Mouse (Mus musculus) thymus, postnatal 14 days (tissue): ENCODE measurements around the gene Kdf1.
"Not testable (repeated sequence)": the region's sequence is repeated elsewhere in the genome, so short reads cannot be mapped to it uniquely, and the experiment has no call there.

Experiments used
- DNase-seq: peaks from one replicate; pipeline ENCODE4 v3.0.0; 2021

The Kdf1 gene

DNA sequence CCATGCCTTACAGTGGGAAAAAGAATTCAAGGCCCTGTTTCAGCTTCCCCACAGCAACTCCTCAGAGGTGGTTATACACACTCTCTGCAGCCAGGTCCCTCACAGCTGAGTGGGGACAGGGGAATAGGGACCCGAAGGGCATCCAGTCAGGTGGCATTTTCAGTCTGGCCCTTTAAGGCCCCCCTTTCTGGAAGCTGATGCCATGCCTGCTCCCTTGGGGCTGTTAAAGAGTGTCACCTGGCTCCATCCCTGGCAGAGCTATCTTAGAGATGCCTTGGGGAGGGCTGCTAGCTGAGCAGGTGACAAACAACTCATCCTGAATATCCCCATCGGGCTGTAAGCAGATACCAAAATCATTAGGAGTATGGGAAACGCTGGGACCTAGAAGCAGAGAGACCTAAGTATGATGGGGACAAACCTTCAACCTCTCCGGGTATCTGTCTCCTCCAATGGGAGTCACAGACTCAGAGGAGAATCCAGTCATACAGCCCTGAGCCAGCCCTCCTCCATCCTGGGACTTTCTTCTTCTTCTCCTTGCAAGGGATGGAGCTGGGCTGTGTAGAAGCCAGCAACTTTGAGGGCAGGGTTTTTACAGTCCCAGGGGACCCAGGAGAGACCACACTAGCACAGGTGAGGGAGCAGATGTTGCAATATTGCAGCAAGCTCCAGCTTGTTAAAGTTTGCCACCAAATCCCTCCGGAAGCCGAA, 21.9 kb upstream of the Kdf1 start:
- no peak for DNase-seq

DNA sequence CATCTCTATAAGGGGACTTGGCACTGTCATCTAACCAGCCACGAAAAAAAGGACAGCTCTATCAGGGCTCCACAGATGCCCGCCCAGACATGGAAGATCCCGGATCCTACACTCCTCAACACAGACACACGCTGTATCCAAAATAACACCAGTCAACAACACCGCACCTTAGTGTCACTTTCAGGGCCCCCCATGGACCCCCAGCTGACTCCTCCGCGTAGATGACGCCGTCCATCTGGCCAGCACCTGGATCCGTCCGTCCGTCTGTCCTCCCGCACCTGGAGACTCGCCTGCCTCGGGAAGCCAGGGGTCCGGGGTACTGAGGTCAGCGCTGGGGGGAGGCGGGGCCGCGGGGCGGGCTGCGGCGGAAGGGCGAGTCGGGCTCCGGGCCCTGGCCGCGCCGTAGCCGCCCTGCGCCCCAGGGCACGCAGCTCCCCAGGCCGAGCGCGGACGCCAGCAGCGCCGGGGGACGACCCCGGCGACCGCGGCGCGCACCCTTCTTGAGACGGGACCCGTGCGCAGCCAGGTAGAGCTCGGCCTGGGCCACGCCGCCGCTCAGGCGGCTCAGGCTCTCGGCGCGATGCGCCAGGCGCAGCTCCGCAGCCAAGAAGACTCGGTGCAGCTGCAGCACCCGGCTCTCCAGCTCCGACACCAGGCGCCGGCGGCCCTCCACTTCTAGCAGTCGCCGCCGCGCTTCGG, 21.2 kb upstream of the Kdf1 start:
- DNase-seq, result peak; percentile 46

DNA sequence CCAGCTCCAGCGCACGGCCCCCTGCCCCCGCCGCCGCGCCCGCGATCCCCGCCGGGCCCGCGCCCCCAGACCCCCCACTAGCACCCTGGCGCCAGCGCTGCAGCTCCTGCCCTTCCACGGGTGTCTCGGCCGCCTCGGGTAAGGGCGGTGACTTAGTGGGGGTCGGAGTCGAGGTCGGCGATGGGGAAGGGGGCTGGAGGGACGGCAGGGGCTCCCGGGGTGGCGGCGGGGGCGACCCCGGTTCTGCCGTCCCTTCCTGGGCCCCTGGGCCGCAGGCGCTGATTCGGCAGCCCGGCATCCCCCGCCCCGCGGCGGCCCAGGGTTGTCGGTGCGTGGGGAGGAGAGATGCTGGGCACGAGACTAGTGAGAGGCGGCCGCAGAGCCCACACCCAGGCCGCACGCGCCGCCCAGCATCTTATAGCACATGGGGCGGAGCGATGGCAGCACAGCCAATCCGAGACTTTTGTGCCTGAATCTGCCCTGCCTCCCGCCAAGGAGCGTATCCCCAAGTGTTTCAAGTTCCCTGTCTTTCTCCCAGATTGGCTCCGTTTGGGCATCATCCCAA, 20.5 kb upstream of the Kdf1 start, which contains the start of gene Trnp1:
Gene Trnp1 (minus strand): TSS at position 391 of the 565 bp plus-strand sequence.
- peak; percentile 59 for DNase-seq

DNA sequence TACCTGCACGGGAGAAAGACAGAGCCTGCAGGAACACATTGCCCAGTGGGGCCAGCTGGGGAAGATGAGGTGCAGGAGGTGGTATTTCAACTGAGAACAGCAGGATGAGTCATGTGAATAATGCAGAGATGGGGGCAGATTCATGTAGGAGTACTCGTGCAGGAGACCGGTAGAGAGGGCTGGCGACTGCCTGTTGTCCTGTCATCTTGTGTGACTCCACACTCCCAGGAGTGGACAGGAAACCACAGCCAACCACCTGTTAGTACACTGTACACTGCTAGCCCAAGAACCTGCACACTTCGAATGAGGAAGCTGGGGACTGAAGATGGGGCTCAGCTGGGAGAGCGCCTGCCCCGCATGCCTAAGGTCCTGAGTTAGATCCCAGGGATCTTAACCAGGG, 17.2 kb upstream of the Kdf1 start:
- DNase-seq, result no peak

DNA sequence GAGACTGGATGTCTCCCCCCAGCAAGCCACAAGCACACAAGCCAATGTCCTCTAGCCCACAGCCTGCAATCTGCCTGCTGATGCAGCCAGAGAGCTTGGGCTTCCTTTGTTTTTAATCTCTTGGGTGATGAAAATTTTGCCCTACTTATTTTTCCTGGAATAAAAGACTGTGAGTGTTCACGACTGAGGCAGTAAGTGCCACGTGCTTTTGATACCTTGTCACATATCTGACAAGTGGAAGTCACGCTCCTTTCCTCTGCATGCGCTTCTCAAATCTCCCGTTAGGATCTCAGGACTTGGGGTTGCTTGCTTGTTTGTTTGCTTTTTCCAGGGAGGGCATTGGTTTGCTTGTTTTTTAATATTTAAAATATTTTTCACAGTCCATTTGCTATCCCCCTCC, 14.5 kb upstream of the Kdf1 start:
- DNase-seq, result no peak

DNA sequence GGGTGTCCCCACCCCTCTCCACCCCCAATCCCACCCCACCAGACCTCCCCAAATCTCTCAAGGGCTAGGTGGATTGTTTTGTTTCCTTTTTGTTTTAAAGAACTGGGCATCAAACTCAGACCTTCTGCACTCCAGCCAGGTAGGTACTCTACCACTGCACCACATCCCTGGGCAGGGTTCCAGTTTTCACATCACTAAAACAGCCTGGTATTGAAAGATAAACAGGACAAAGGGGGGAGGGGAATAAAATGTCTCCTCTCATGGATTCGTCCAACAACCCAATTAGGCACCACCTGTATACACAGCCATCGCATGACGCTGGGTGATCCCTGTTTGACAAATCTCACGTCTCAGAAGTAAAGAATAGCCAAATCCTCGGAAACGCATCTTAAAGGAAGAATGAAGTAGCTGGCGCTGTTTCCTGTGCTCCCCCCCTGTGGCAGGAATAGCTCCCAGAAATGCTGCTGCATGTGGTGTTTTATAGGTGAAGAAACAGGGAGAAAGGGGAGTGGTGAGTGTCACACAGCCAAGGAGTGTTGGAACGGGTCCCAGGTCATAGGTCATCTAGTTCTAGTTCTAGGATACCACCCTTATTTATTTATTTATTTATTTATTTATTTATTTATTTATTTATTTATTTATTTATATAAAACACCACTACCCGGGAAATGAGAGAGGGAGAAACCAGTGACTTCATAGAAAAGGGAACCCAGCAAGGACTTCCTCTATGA, 13.8 kb upstream of the Kdf1 start:
- no peak for DNase-seq

DNA sequence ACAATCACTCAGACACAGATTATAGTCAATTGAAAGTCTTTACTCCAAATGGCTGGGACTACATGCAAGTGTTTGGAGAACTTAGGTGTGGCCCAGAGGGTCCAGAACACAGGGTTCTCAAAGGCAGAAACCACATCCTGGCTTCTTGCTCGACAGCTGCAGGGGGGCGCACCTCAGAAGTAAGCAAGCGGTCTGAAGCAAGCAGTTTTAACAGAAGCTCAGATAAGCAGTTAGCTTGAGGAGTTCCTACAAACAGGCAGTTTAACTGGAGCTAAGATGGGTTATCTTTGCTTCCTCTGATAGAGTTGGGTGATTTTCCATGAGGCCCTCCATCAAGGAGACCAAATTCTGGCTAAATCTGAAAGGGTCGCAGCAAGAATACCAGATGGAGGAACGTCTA, 12.2 kb upstream of the Kdf1 start:
- DNase-seq, result peak; percentile 85

DNA sequence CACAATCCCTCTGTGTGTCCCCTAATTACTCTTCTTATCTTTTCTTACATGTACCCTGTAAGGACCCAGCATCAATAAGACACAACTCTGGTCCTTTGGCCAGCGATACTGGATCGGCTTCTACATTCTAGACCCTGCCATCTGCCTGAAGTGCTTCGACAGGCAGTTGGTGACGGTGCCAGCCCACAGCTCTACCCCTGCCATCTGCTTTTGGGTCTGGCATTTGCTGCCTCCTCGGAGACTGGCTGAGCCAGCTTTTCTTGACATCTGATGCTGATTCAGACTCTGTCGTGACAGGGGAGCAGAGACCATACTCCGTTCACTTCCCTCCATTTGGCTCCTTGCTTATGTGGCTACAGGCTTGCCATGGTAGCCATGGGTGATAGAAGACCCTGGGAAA, 9.8 kb upstream of the Kdf1 start:
- DNase-seq, result no peak

DNA sequence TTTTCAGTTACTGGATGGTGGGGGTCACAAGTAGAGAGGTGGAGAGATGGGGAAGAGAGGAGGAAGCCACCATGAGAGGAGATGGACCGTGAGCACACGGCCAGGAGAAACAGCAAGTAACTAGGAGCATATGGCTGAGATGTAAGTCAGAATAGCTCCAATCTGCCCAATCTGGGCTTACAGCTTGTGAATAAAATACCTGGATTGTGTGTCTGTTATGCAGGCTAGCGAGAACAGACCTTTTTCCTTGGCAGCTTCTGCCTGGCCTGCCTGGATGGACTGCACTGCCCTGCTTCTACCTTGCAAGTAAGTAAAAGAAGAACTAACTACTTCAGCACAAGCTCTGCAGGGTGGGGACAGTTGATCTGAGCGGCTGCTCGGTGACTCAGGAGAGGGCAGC, 7.7 kb upstream of the Kdf1 start:
- no peak for DNase-seq

DNA sequence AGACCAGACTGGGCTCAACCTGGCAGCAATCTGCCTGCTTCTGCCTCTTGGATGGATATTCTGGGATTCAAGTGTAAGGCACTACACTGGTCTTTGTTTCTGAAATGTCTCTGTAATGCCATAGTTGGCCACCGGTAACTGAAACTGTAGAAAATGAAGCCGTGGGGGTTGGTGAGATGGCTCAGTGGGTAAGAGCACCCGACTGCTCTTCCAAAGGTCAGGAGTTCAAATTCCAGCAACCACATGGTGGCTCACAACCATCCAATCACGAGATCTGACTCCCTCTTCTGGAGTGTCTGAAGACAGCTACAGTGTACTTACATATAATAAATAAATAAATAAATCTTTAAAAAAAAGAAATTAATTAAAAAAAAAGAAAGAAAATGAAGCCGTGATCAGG, 6.3 kb upstream of the Kdf1 start:
- not testable (repeated sequence) for DNase-seq

DNA sequence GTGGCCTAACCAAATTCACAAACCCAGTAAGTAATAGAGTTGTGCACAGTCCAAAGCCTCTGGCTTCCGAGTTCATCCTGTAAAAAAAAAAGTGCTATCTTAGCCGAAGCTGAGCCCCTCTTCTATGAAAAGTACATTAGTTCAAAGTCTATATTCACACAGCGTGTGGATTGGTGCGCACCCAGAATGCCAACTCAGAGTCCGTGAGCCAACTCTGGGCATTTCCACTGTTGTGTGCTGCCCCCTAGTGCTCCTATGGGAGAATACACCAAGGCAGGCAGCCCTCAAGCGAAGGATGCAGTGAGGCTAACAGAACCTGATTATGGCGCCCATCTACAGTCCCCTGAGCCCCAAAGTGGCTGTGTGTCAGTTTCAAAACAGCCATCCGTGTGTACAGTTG, 5.8 kb upstream of the Kdf1 start:
- peak; percentile 84 for DNase-seq

DNA sequence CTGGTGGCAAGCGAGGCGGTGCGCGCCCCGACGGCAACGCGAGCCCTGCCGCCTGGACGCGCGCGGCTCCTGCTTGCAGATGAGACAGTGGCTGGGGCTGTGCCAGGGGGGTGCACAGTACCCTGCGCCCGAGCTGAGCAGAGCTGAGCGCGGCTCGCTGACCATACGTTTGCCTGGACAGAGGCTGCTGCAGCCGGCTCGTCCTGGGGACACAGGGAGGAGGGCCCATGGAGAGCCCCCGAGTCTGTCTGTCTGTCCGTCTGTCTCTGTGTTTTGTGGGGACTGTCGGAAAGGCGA, 554 bp downstream of the Kdf1 start:
- no peak for DNase-seq

DNA sequence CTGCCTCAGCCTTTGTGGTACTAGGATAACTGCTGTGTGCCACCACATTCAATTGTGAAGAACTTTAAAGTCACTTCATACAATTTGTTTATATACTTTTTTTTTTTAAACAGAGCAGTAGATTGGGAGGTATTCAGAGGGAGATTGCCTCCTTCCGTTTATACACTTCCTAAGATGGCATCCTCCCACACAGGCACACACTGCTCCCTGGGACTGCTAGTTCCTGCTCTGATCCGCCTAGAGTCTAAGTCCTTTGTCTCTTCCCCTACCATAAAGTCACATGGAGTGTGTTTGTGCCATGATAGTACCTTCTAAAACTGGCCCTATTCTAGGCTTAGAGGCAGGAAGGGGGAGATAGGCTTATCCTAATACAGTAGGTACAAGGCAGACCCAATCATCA, 2.7 kb downstream of the Kdf1 start:
- no peak for DNase-seq

DNA sequence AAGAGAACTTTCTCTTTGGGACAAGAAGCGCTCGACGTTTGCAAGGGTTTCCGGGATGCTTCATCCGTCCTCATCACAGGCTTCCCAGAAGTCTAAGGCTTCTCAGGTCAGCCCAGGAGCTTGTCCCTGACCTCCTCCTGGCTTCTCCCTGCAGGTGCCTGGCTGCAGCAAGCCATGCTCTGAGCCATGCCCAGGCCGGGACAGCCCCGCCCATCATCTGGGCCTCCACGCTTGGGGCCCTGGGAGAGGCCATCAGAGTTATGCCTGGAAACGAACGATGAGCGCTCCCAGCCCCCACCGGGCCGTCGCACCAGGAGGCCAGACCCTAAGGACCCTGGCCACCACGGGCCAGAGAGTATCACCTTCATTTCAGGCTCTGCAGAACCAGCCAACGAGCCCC, 9.0 kb downstream of the Kdf1 start:
- DNase-seq, result no peak

DNA sequence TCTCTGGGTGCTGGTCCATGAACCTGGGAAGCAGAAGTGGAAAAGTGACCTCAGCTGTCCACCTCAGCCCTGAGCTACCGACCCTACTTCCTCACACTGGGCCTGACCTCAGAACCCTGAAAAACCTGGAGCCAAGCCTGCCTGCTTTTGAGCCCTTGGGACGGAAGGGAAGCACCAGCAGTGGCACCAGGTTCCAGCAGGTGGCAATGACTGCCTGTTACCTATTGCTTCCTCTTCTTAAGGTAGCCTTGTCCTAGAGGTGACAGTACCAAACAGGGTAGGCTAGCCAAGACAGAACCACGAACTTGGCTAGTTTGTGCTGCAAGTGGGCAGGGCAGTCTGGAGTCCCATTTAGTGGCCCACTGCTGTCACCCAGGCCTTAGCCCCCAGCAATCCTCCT, 14.0 kb downstream of the Kdf1 start:
- no peak for DNase-seq

DNA sequence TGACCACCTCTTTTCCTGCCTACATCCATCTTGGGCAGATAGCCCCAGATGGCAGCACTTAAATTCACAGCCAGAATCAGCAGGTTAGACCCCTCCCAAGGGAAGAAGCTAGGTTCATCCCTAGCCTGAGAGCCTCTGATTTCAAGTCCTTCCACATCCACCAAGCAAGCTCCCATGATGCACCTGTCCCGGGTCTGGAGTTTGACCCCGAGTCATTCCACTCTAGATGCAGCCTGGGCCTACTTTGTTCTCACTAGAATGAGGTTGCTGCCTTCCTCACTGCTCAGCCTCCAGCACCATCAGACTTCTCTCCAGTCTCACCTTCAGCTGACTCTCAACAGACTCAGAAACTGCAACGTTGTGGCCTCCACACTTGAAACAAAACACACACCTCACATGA, 17.3 kb downstream of the Kdf1 start:
- no peak for DNase-seq

DNA sequence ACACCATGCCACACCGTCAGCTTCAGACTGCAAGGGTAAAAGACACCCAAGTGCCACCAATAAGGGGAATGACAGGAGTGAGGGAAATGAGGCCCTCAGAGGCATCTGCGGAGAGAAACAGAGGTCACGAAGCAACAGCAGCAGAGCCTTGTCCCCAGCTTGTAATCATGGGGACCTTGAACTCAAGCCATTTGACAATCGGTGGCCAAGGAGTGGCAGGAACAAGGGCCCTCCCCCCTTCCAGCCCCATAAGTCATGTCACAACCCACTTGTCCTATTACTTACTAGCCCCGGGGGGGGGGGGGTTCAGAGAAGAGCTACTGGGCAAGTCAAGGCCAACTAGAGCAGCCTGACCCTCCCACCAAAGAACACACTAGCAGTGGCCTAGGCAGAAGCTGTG, 17.9 kb downstream of the Kdf1 start:
- no peak for DNase-seq

DNA sequence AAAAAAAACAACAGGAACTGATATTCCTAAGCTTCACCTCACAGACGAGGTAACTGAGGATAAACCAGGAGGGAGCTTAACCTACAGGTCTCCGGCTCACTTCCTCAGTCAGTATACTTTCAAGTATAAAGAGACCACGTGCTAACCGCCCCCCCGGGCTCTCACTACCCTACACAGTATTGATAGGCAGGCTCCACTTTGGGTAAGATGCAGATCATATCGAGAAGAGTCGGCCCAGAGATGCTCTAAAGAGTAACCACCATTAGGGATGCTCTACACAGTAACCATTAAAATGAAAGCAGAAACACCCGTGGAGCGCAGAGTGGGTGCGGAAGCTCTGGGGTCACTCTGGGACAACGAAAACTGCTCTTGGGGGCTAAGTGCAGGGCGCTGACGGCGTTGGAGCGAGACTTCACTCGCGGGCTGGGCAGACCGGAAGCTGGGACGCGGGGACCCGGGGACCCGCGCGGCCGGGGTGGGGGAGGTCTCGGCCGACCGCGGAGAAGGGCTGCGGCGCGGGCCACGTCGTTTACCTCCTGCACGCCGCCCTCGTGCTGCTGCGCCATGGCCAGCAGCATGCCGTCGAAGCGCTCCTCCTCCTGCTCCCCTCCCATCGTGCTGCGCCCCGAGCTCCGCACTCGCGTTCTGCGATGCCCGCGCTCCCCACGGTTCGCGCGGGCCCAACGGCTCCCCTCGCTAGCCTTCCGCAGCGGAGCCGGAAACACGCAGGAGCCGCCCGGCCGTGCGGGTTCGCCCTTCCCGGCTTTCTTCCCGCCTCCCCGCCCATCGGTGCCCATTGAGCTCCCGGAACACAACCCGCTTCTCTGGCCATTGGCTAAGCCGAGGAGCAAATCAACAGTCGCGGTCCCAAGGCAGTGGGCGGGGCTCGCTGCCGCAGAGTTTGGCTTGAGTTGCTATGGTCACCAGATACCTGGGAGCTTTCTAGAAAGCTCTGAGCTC, 26.8 kb downstream of the Kdf1 start, which contains the start of gene Nudc:
Gene Nudc (minus strand): TSS at position 725 of the 960 bp plus-strand sequence.
- DNase-seq, result peak; percentile 96

DNA sequence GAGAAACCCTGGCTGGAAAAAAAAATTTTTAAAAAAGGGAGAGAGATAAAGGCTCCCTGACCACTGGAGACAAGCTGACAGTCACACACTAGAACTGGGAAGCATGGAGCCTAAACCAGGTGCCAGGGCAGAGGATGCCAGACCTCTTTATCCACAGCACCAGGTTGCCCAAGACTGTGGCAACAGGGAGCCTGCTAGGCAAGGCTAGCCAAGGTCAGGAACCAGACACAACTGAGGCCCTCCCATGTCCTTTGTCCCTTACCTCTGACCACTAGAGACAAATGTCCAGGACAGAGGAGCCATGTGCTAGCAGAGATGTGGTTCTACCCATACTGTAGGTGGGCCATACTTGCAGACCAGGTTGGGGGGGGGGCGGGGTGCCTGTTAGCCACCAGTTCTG, 33.3 kb downstream of the Kdf1 start:
- DNase-seq, result no peak

DNA sequence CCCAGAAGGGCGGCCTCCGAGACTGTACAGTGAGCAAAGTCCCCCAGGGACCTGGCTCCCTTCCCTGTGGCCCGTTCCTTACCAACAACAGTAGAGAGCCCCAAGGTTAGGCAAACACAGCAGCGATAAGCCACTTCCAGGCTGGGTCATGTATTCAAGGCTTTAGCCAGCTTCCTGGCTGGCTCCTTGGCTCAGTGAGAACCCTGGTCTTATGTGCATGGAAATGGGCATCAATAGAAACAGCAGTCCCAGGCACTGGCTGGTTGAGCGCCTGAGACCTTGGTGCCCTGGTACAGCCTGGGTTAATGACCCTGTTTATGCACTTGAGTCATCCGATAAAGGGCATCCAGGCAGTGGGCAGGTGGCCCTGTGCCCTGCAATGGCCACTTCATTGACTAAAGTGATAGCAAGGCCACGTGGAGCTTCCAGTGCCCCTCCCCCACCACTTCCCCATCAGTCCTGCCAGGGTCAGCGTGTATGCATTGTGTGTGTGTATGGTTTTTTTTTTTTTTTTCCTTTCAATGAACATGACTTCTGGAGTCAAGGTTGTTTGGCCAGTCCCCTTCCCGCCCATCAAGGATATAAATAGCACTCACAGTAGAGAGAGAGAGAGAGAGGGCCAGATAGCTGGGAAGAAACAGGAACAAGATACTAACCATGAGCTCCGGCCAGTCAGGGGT, 34.1 kb downstream of the Kdf1 start, which contains the start of gene Nr0b2:
Gene Nr0b2 (plus strand): TSS at position 609 of the 680 bp plus-strand sequence.
- DNase-seq, result no peak

DNA sequence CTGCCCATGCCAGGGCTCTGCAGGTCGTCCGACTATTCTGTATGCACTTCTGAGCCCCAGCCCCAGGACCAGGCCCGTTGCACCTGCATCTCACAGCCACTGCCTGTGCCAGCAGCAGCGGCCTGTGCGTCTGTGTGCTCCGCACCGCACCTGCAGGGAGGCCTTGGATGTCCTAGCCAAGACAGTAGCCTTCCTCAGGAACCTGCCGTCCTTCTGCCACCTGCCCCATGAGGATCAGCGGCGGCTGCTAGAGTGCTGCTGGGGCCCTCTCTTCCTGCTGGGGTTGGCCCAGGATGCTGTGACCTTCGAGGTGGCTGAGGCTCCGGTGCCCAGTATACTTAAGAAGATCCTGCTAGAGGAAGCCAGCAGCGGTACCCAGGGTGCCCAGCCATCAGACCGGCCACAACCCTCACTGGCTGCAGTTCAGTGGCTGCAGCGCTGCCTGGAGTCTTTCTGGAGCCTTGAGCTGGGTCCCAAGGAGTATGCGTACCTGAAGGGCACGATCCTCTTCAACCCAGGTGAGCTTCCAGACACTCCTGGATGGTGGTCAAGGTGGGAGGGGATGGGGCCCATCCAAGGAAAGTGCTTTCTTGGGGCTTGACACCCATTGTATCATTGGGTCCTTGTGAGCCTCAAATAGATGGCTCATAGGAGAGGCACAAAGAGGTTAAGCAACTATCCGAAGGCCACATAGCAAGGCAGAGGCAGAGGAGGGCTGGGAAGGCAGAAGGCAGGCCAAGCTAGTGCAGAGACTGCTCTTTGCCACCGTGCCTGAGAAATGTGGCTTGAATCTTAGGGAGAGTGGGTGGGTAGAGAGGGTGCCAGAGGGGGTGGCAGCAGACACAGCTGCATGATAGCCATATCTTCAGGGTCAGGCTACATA, 34.9 kb downstream of the Kdf1 start:
- DNase-seq, result no peak
